Mouse (Mus musculus): ENCODE measurements around the gene Gm4027. TPM values are rescaled to one million over a fixed set of nuclear protein-coding genes. Genes with fewer than 3 reads are reported as not detected.
"Not testable (repeated sequence)": the region's sequence is repeated elsewhere in the genome, so short reads cannot be mapped to it uniquely, and the experiment has no call there.

Gene Gm4027
- polyA plus RNA-seq (2016; fragmentation: Nextera tagmentation; extraction: Ambion mirVana) = not detected in 2 replicates

- not testable (repeated sequence) for H3K4me3 ChIP-seq; H3K36me3 ChIP-seq (replicated peaks); H3K27ac ChIP-seq (replicated peaks); H3K9me3 ChIP-seq; H3K27me3 ChIP-seq (replicated peaks; ENCODE audit: low read depth, poor library complexity, severe bottlenecking); H3K4me1 ChIP-seq; DNase-seq (ENCODE audit: low spot score)
- WGBS = 94% methylated on average over 7 of the region's 7 CpGs
Measured at GRCm38 (mm10) chr12:87618569-87618968, at the start of gene Gm4027. Gene Gm4027, plus strand, starts transcription at chr12:87618869.

GRCm38 (mm10) chr12:87601388-87601787, 17.3 kb upstream of the Gm4027 start:
- DNase-seq (ENCODE audit: low spot score) = peak; percentile 11
- 3% methylated on average over 2 of the region's 2 CpGs for whole genome bisulfite sequencing

GRCm38 (mm10) chr12:87602388-87602787, 16.3 kb upstream of the Gm4027 start, which contains the start of gene Oog1:
Gene Oog1, plus strand, starts transcription at chr12:87602688.
- H3K36me3 ChIP-seq (replicated peaks); H3K4me3 ChIP-seq; H3K27ac ChIP-seq (replicated peaks); H3K4me1 ChIP-seq; H3K27me3 ChIP-seq (replicated peaks; ENCODE audit: low read depth, poor library complexity, severe bottlenecking); H3K9me3 ChIP-seq; DNase-seq (ENCODE audit: low spot score): not testable (repeated sequence)
- WGBS = 84% methylated on average over 1 of the region's 2 CpGs

More at GRCm38 (mm10) chr12:87601388-87601787, 17.3 kb upstream of the Gm4027 start:
- H3K9me3 ChIP-seq; H3K4me1 ChIP-seq; H3K27me3 ChIP-seq (replicated peaks; ENCODE audit: low read depth, poor library complexity, severe bottlenecking); H3K4me3 ChIP-seq; H3K36me3 ChIP-seq (replicated peaks); H3K27ac ChIP-seq (replicated peaks): not testable (repeated sequence)

- H3K9me3 ChIP-seq; H3K4me1 ChIP-seq; H3K4me3 ChIP-seq; H3K36me3 ChIP-seq (replicated peaks); H3K27ac ChIP-seq (replicated peaks); H3K27me3 ChIP-seq (replicated peaks; ENCODE audit: low read depth, poor library complexity, severe bottlenecking); DNase-seq (ENCODE audit: low spot score): not testable (repeated sequence)
- WGBS = 87% methylated on average over 2 of the region's 2 CpGs
Measured at GRCm38 (mm10) chr12:87644520-87644919, 25.9 kb downstream of the Gm4027 start, which contains the start of gene Gm16381. Gene Gm16381, minus strand, starts transcription at chr12:87644620.

- not testable (repeated sequence) for H3K4me1 ChIP-seq; H3K4me3 ChIP-seq; DNase-seq (ENCODE audit: low spot score); H3K9me3 ChIP-seq; H3K27ac ChIP-seq (replicated peaks); H3K36me3 ChIP-seq (replicated peaks); H3K27me3 ChIP-seq (replicated peaks; ENCODE audit: low read depth, poor library complexity, severe bottlenecking)
- 75% methylated on average over 2 of the region's 4 CpGs for WGBS
Measured at GRCm38 (mm10) chr12:87652916-87653703, 34.4 kb downstream of the Gm4027 start.

Other genes with a start within 250 kb of the Gm4027 start
- gene Sptlc2, start 230.5 kb upstream of the Gm4027 start, polyA plus RNA-seq (2016; fragmentation: Nextera tagmentation; extraction: Ambion mirVana) = 58.5 and 61.8 TPM in 2 replicates
- 311 and 324 TPM in 2 replicates for gene Slirp, start 175.0 kb upstream of the Gm4027 start, polyA plus RNA-seq (2016; fragmentation: Nextera tagmentation; extraction: Ambion mirVana)
- 69.6 and 76.0 TPM in 2 replicates for gene Alkbh1, start 174.9 kb upstream of the Gm4027 start, polyA plus RNA-seq (2016; fragmentation: Nextera tagmentation; extraction: Ambion mirVana)
- 159 and 166 TPM in 2 replicates for gene Snw1, start 146.6 kb upstream of the Gm4027 start, polyA plus RNA-seq (2016; fragmentation: Nextera tagmentation; extraction: Ambion mirVana)
- not detected in 2 replicates for gene Gm5788, start 124.1 kb upstream of the Gm4027 start, polyA plus RNA-seq (2016; fragmentation: Nextera tagmentation; extraction: Ambion mirVana)
- gene Gm8300, start 104.6 kb upstream of the Gm4027 start, polyA plus RNA-seq (2016; fragmentation: Nextera tagmentation; extraction: Ambion mirVana) = not detected in 2 replicates
- not detected in 2 replicates for gene Oog1, start 16.2 kb upstream of the Gm4027 start, polyA plus RNA-seq (2016; fragmentation: Nextera tagmentation; extraction: Ambion mirVana)
- gene Gm16381, start 25.8 kb downstream of the Gm4027 start, polyA plus RNA-seq (2016; fragmentation: Nextera tagmentation; extraction: Ambion mirVana) = not detected in 2 replicates
- gene Gm21319, start 156.9 kb downstream of the Gm4027 start, polyA plus RNA-seq (2016; fragmentation: Nextera tagmentation; extraction: Ambion mirVana) = not detected in 2 replicates
- gene Gm21936, start 176.6 kb downstream of the Gm4027 start, polyA plus RNA-seq (2016; fragmentation: Nextera tagmentation; extraction: Ambion mirVana) = not detected in 2 replicates
- gene BB287469, start 197.7 kb downstream of the Gm4027 start, polyA plus RNA-seq (2016; fragmentation: Nextera tagmentation; extraction: Ambion mirVana) = not detected in 2 replicates
- gene Gm2001, start 223.5 kb downstream of the Gm4027 start, polyA plus RNA-seq (2016; fragmentation: Nextera tagmentation; extraction: Ambion mirVana) = not detected in 2 replicates